Mouse (Mus musculus): ENCODE results near the gene Sox5.
A peak's percentile ranks its signal among the peaks of the same experiment; 100 is the strongest.

Gene Sox5

GRCm38 (mm10) chr6:144170541-144170940 is 611.2 kb downstream of the Sox5 start:
- DNase-seq = no peak

- no peak for DNase-seq
Observed at GRCm38 (mm10) chr6:144169791-144170190, 612.0 kb downstream of the Sox5 start.

GRCm38 (mm10) chr6:144168696-144169476 is 612.9 kb downstream of the Sox5 start:
- DNase-seq = no peak

GRCm38 (mm10) chr6:144167058-144167457 is 614.7 kb downstream of the Sox5 start:
- no peak for DNase-seq

GRCm38 (mm10) chr6:144166651-144167050 is 615.1 kb downstream of the Sox5 start:
- no peak for DNase-seq

GRCm38 (mm10) chr6:144166104-144166503 is 615.7 kb downstream of the Sox5 start:
- DNase-seq = no peak

GRCm38 (mm10) chr6:144163501-144163900 is 618.3 kb downstream of the Sox5 start:
- DNase-seq = no peak

GRCm38 (mm10) chr6:144158637-144159036 is 623.1 kb downstream of the Sox5 start:
- no peak for DNase-seq

- peak; percentile 16 for DNase-seq
Observed at GRCm38 (mm10) chr6:144154892-144155424, 626.8 kb downstream of the Sox5 start.

- no peak for DNase-seq
Observed at GRCm38 (mm10) chr6:144151957-144152356, 629.8 kb downstream of the Sox5 start.

GRCm38 (mm10) chr6:144151075-144151474 is 630.7 kb downstream of the Sox5 start:
- DNase-seq = no peak

- DNase-seq = no peak
Observed at GRCm38 (mm10) chr6:144137397-144137796, 644.4 kb downstream of the Sox5 start.

GRCm38 (mm10) chr6:144136894-144137293 is 644.9 kb downstream of the Sox5 start:
- no peak for DNase-seq

GRCm38 (mm10) chr6:144129927-144130326 is 651.9 kb downstream of the Sox5 start:
- DNase-seq = no peak

GRCm38 (mm10) chr6:144119961-144120360 is 661.8 kb downstream of the Sox5 start:
- DNase-seq = no peak

- DNase-seq = no peak
Observed at GRCm38 (mm10) chr6:144116646-144117045, 665.1 kb downstream of the Sox5 start.

- DNase-seq = no peak
Observed at GRCm38 (mm10) chr6:144111561-144111960, 670.2 kb downstream of the Sox5 start.

GRCm38 (mm10) chr6:144106848-144107247 is 674.9 kb downstream of the Sox5 start:
- DNase-seq = no peak

- DNase-seq = no peak
Observed at GRCm38 (mm10) chr6:144105645-144106044, 676.1 kb downstream of the Sox5 start.

GRCm38 (mm10) chr6:144103612-144104011 is 678.2 kb downstream of the Sox5 start:
- no peak for DNase-seq

GRCm38 (mm10) chr6:144100852-144101251 is 680.9 kb downstream of the Sox5 start:
- no peak for DNase-seq

GRCm38 (mm10) chr6:144098119-144098518 is 683.7 kb downstream of the Sox5 start:
- DNase-seq = no peak

- no peak for DNase-seq
Observed at GRCm38 (mm10) chr6:144088256-144088655, 693.5 kb downstream of the Sox5 start.

GRCm38 (mm10) chr6:144086096-144086810 is 695.5 kb downstream of the Sox5 start:
- no peak for DNase-seq
